In genomic region chr9:121797722-121798121, GRCm38 (mm10) we compare ENCODE assay signal across 11 mouse cellular contexts. TPM values are rescaled to one million over a fixed set of nuclear protein-coding genes. Genes with fewer than 3 reads are reported as not detected.
DNase-seq lines count a peak whose midpoint lies in the region.
"Had no signal": no experiment of that assay in that cellular context is flagged by ENCODE, and none has a peak within 500 bp of the region (broad histone marks: within the 10 kb centered on the region; RNA-seq: fewer than 3 reads in every experiment).

No protein-coding gene starts in this region.

- peak; percentile 50 for DNase-seq in ZHBTc4 (ENCODE audit: low read depth, low spot score)
- peak; percentile 10 for DNase-seq in induced T-regulatory cell, adult 2 months (ENCODE audit: low read depth)
- DNase-seq in kidney, postnatal 25 days, result peak; percentile 62 to 77
- DNase-seq in lung, postnatal 14 days, result peak; percentile 52
- DNase-seq in left cerebral cortex, postnatal 4 days, result no peak
- no peak for DNase-seq in spleen, postnatal 4 days (ENCODE audit: low spot score in 2 of 2)
- no peak for DNase-seq in thymus, postnatal 36 days
- DNase-seq: right cerebral cortex, postnatal 14 days; thymus, postnatal 25 days had no signal

- intact Hi-C loops in left cerebral cortex, postnatal 4 days (cut with DNase I), result no loop called here

RNA-seq across cellular contexts. Expression of gene Hhatl, which starts 5.4 kb away (rescaled TPM):
- under 1 TPM in 1 of 2 experiments, not detected in 1; 0.93 TPM for total RNA-seq in left cerebral cortex, postnatal 4 days (2021)
- total RNA-seq: common myeloid progenitor, adult 5-6 weeks; MEL had no signal

RNA-seq across cellular contexts. Expression of gene Klhl40, which starts 20.3 kb away (rescaled TPM):
- total RNA-seq in left cerebral cortex, postnatal 4 days (2021), result 1 to 10 TPM; 1.3 TPM
- total RNA-seq: MEL had no signal

RNA-seq across cellular contexts. Expression of gene Zfp651, which starts 38.6 kb away (rescaled TPM):
- 10 to 100 TPM; 87.2 to 91.9 TPM for total RNA-seq in left cerebral cortex, postnatal 4 days (2021)

RNA-seq across cellular contexts. Expression of gene Ccdc13, which starts 41.5 kb away (rescaled TPM):
- total RNA-seq in left cerebral cortex, postnatal 4 days (2021), result 1 to 10 TPM; 3.9 to 4.3 TPM
- total RNA-seq: common myeloid progenitor, adult 5-6 weeks; MEL had no signal

Comparison
In these comparisons a context has a peak if more than half of its experiments do, and no peak if none do; other contexts are left out.
1. DNase-seq: peak in ZHBTc4 (single experiment), induced T-regulatory cell, adult 2 months (single experiment), kidney, postnatal 25 days (2 of 2) and lung, postnatal 14 days (single experiment); none in left cerebral cortex, postnatal 4 days (single experiment), spleen, postnatal 4 days (0 of 2) and thymus, postnatal 36 days (0 of 2).